Mouse (Mus musculus): ENCODE measurements around the gene Sdc1.

Gene Sdc1

GRCm38 (mm10) chr12:8784189-8784588, 13.1 kb downstream of the Sdc1 start:
- no peak for DNase-seq

- no peak for DNase-seq
Observed at GRCm38 (mm10) chr12:8786476-8786875, 15.4 kb downstream of the Sdc1 start.

- DNase-seq, result no peak
Observed at GRCm38 (mm10) chr12:8786984-8787730, 16.0 kb downstream of the Sdc1 start.

- DNase-seq, result no peak
Observed at GRCm38 (mm10) chr12:8788469-8788868, 17.3 kb downstream of the Sdc1 start.

GRCm38 (mm10) chr12:8790615-8791014, 19.5 kb downstream of the Sdc1 start:
- DNase-seq, result no peak

GRCm38 (mm10) chr12:8793410-8794051, 22.4 kb downstream of the Sdc1 start:
- no peak for DNase-seq

- DNase-seq, result no peak
Observed at GRCm38 (mm10) chr12:8797936-8798335, 26.8 kb downstream of the Sdc1 start.

DNA sequence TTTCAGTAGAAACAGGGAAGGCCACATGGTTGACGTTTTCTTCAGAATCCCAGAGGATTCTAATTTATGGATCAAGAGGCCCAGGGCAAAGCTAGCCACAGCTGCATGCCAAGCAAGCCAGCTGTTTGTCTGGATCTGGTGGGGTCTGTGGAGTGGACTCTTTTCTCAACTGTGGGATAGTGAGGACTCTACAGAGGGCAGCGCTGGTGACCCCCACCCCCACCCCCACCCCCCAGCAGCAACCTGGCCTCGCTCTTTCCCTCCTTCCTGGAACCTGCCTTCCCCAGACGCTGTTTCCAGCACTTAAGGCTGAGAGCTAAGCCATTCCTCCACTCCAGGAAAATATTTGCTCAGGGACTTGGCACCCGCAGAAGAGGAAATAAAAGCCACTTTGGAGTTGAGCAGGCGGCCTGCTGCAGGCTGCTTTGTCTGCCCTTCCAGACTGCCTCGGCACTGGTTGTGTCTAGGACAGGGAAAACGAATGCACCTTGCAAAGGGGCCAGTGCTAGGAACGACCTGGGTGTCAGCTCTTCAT, 27.4 kb downstream of the Sdc1 start:
- DNase-seq, result no peak

DNA sequence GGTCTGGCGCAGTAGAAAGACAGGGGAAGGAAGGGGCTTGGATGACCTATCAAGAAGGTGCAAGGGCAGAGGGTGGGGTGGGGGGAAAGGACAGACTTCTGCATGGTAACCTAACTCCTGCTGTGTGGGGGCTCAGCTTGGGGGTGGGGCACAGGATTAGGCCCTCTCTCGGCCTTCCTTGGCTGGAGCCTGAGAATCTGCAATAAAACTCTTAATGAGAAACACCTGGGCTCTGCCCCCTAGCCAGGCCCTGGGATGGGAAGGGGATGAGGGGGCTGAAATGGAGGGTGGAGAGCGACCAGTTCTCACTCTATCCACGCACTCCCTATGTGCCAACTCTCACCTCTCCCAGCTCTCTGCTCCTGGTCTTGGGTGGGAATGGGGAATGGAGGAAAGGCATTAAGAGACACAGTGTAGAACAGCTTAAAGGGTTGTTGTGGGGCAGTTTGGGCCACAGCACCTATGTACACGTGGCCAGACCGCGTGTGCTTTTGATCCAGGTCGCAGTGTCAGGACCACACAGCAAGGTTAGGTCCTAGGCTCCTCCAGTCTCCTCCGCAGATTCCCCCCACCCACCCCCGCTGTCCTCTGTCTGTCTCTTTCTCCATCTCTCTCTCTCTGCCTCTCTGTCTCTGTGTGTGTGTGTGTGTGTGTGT, 32.4 kb downstream of the Sdc1 start:
- DNase-seq, result no peak

DNA sequence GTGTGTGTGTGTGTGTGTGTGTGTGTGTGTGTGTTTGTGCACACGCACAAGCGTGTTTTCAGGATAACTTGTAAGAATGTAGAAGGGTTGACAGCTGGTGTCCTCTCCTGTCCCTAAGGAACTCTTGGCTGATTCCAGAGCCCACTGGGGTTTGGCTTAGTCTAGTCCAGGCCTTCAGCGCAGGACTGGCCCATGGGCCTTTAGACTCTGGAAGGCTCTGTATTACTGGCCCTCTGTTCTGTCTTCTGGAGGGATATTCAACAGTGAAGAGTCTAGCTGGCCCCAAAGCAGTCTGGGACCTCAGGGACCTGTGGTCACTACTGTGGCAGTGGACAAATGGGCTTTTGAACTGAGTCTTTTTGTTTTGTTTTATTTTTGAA, 32.9 kb downstream of the Sdc1 start:
- DNase-seq, result no peak

GRCm38 (mm10) chr12:8804934-8805722, 34.0 kb downstream of the Sdc1 start:
- no peak for DNase-seq

DNA sequence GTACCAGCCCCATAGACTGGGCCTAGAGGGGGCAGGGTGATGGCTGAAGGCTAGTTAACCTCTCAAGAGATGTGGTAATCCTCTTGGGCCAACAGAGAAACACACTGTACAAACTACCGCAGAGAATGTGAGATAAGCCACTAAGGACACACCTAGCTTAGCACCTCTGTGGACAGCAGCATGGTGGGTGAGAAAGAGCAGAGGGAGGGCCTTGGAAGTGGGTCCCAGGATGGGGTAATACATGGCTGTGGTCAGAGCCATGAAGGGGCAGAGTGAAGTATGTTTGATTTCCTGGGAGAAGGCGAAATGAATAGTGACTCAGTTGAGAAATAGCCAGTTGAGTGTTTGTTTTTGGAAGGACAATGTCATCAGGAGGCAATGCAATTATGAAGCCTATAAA, 38.0 kb downstream of the Sdc1 start:
- no peak for DNase-seq

GRCm38 (mm10) chr12:8809626-8810025, 38.5 kb downstream of the Sdc1 start:
- no peak for DNase-seq

DNA sequence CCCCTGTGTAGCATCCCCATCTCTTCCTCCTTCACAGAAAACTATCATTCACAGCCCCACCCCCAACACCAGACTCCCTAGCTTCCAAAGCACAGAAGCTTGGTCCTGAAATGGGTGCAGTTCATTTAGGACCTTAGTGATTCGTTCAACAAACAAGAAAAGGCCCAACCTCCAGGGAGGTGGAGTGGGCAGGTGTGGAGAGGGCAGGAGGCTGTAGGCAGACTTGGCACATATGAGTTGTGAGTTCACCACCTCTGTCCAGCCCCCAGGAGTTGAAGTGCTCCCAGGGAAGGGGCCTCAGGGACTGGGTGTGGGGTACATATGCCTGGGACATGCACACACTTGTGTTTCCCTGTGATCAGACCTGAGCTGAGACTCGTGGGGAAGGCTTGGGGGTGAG, 39.8 kb downstream of the Sdc1 start:
- DNase-seq, result no peak

- no peak for DNase-seq
Observed at GRCm38 (mm10) chr12:8811441-8811871, 40.3 kb downstream of the Sdc1 start.

DNA sequence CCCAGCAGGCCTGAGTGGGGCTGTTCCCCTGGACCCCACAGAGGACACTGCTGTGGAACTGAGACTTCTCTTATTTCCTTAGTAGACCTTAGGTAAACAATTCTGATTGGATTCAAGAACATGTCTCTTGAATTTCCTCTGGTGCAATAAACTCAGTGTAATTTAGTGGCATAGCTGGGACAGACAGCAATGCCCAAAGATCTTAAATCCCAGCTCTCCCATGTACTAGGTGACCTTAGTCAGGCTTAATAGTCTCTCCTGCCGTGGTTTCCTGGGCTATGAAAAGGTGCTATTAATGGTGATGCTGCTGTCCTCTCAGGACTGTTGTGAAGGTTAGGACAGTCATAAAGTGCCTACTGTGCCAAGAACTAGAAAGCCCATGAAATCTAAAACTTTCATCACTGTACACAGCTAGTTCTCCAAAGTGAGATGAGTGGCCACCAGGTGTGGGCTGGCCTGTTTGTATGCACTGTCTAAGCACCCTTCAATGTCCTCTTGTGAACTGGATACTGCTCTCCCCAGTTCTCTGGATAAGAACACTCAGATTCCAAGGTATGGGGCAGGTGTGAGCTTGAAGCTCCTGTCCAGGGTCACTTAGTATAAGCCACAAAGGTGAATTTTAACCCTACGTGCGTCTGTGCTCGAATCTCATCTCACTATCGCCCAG, 40.9 kb downstream of the Sdc1 start:
- no peak for DNase-seq

DNA sequence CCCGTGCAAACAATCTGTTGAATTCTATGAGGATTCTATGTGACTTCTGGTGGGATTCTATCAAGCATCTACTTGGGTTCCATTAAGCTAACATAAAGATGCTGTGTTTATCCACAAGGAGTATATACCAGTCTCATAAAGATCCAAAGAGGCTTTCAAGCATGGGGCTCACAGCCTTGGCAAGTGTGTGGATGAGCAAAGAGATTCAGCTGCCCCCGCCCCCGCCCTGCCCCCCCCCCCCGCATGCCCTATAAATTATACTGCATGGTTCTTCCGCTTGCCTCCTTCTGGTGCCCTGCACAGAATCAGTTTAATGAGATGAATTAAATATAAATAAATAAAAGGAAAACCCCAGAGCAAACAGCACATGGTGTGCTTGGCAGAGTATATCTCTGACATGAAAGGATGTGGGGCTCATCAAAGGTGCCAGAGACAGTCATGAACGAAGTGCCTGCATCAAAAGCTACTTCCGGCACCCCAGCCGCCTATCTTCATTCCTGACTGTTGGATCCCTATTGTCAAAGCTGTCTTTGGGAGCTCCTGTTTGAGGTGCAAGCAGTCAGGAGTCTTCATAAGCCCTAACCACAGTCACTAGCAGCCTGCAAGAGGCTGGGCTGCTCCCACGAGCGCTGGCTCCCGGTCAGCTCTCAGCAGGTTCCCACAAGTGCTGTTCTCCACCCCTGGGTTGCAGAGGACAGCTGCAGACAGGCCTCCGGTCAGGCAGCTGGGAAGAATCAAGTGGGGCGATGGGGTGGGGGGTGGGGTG, 46.5 kb downstream of the Sdc1 start:
- DNase-seq, result no peak

GRCm38 (mm10) chr12:8818233-8818672, 47.1 kb downstream of the Sdc1 start:
- DNase-seq, result no peak

GRCm38 (mm10) chr12:8824995-8825703, 54.0 kb downstream of the Sdc1 start:
- DNase-seq, result no peak

DNA sequence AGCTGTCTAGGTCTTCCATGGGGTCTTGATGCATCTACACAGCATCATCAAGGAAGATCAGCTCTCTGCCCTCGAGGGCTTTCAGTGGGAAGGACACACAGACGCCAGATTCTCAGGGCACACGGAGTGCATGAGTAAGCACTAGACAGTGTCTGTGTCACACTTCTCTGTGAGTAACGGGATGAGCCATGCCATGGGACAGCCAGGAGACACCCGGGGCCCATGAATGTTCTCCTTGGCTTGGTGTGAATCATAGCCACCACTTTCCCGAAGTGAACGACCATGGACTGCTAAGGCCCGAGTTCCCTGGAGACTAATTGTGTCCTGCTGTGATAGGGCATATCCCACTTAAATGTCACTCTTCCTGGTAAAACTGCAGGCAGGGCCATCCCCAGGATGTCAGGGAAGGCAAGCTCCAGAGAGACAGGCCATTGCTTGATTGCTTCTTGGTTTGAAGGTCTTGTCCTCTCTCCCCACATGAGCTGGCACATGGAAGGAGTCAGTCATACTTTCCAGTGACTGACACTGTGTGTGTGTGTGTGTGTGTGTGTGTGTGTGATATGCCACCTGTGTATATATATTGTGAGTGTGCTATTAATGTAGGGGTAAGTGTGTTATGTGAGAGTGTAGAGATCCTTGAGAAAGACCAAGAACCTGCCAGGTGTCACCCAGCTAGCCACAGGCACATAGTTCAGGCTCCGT, 56.0 kb downstream of the Sdc1 start:
- no peak for DNase-seq

Measured in B cell, adult 2 months (primary cell).